Mouse (Mus musculus): Measurements from ENCODE around the gene Tcte2. TPM values are rescaled to one million over a fixed set of nuclear protein-coding genes. Genes with fewer than 3 reads are reported as not detected.

Gene Tcte2
- total RNA-seq, 2 experiments from 2014 or later = 4.0 to 4.2 TPM

DNA sequence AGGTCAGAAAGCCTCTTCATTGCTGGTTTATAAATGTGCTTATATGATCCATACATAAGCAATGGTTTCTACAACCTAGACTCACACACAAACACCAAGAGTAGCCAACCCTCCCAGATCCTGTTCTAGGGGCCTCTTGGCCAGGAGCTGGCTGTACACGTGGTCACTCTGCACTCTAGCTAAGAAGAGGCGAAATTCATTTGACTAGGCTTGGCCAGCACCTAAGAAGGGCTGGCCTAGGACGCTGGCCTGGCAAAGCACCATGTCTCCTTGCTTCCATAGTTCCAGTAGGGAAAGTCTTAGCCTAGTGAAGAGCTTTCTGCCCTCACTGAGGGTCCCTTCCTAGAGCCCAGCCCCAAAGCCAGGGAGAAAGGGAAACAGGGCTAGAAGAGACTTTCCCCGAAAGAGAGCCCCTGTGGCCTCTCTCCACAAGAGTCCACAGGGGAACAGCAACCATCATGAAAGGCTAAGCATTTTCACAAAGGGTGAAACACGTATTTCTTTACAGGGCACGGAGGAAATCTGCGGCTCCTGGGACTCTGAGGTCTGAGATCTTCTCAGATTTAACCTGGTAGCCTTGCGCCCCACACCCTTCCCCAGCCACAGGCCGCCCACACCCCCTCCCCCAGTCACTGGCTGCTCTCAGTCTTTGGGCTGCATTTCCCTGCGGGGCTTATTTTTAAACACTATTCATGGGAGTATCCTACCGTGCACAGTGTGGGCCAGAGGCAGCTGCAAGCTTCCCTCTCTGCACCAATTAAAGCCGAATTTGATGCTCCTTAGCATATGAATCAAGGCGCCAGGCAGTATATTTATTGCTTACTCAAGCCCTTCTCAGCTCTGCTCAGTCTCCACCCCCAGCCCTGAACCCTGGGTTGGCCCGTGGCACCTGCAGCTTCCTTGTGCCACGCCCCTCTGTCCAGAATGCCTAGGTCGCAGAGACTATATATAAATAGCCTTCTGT lies 93.3 kb downstream of the Tcte2 start:
- DNase-seq = peak in 1 of 2 experiments; percentile 60
- intact Hi-C loops (cut with DNase I) = no loop called here

DNA sequence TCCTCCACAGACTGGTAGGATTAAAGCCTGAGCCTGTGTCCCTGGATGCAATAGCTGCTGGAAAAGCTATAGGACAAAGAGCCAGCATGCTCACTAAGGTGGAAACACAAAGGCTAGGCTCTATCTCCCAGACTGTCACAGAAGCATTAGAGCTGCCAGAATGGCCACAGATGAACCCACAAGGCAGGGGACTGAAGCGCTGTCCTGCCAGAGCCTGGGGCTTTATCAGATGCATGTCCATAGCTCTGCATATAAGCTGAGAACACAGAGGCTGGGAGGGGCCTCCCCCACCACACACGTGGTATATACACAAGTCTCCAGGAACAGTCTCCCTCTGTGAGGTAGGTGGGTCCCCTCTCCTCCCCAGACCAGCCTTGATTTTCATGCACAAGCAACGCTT lies 94.6 kb downstream of the Tcte2 start:
- intact Hi-C loops (cut with DNase I) = no loop called here
- DNase-seq = no peak

DNA sequence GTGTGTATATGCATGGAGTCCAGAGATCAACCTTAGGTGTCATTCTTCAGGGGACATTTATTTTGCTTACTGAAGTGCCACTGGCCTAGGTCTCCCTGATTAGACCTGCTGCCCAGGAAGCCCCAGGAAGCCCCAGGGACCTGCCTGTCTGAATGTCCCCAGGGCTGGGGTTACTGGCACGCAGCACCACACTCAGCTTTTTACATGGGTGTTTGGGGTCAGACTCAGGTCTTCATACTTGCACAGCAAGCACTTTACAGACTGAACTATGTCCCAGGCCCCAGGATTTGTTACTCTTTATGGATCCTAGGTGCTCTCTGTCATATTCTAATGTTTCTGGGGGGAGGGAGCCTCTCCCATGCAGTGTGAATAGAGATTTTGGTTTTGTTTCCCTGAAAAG lies 95.9 kb downstream of the Tcte2 start:
- intact Hi-C loops (cut with DNase I) = no loop called here

DNA sequence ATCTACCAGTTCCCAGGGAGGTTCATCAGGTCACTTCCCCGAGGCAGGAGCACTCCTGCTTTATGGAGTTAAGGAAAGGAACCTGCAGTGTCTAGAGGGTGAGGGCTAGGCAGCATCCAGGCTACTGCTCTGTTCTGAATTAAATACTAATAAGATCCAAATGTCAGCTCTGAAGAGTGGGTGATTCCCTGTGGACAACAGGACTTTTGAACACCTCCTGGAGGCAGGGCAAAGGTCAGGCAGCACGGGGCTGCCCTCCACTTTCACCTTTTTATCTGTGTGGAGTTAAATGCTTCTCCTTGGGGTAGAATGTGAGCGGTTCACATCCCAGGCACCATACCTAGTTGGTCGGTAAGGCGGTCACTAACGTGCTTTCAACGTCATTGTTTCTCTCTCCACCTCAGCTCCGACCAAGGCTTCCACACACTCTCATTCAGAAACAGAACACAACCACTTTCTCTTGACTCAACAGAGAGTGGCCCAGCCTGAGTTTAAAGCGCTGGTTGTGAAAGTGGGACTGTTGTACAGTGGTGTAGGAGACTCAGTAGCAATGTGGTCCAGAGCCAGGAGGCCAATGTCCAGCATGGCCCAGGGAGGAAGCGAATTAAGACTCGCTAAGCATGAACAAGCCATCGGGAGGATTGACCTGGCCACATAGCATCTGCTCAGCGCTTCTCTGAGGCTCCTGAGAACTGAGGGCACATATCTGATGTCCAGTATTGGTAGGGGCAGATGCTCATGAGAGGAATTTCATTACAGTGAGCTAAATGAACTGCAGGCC lies 98.0 kb downstream of the Tcte2 start:
- intact Hi-C loops (cut with DNase I) = no loop called here
- no peak for DNase-seq

More for the DNA sequence above, 95.9 kb downstream of the Tcte2 start:
- DNase-seq = no peak

Other genes with a start within 250 kb of the Tcte2 start
- 100 to 1,000 TPM; 112 to 150 TPM for gene Afdn, start 1.3 kb downstream of the Tcte2 start, total RNA-seq (2021)
- not detected for gene Gm7168, start 186.5 kb upstream of the Tcte2 start, total RNA-seq (2021)
- gene Gm7356, start 241.9 kb upstream of the Tcte2 start, total RNA-seq (2021) = not detected